Mouse (Mus musculus) CD4-positive, CD25-positive, alpha-beta regulatory T cell (primary cell): ENCODE results near the gene Nop2. TPM values are rescaled to one million over a fixed set of nuclear protein-coding genes. Genes with fewer than 3 reads are reported as not detected.

Experiments used
- polyA plus RNA-seq: library from polyadenylated mRNA; unstranded; fragments of 100-300 nt; shearing (Covaris generic); gene quantifications from one replicate; pipeline ENCODE4 v1.2.1, GENCODE M21; 2017

Gene Nop2
- polyA plus RNA-seq = 54.0 TPM

GRCm38 (mm10) chr6:125131302-125132156, at the start of gene Nop2:
Nop2 (plus strand) TSS chr6:125131909.

GRCm38 (mm10) chr6:125095391-125096278, 36.1 kb upstream of the Nop2 start, which contains the start of gene Chd4:
Chd4 (plus strand) TSS chr6:125095981.

GRCm38 (mm10) chr6:125145001-125145400, 13.3 kb downstream of the Nop2 start, which contains the start of gene Iffo1:
Iffo1 (plus strand) TSS chr6:125145241.

GRCm38 (mm10) chr6:125166051-125166751, 34.5 kb downstream of the Nop2 start, which contains the start of gene Gapdh:
Gapdh (minus strand) TSS chr6:125166467.

GRCm38 (mm10) chr6:125191332-125192015, 59.8 kb downstream of the Nop2 start, which contains the start of the genes Ncapd2 and Mrpl51:
Ncapd2 (minus strand) TSS chr6:125191701.
Mrpl51 (plus strand) TSS chr6:125191801.

Other genes with a start within 250 kb of the Nop2 start
- gene Cd4, start 243.7 kb upstream of the Nop2 start, polyA plus RNA-seq = 401 TPM
- 3.4 TPM for gene Lag3, start 220.2 kb upstream of the Nop2 start, polyA plus RNA-seq
- gene Ptms, start 211.8 kb upstream of the Nop2 start, polyA plus RNA-seq = 36.6 TPM
- 200 TPM for gene Mlf2, start 200.5 kb upstream of the Nop2 start, polyA plus RNA-seq
- gene Cops7a, start 166.4 kb upstream of the Nop2 start, polyA plus RNA-seq = 84.6 TPM
- gene Pianp, start 135.2 kb upstream of the Nop2 start, polyA plus RNA-seq = 0.48 TPM
- gene Zfp384, start 122.8 kb upstream of the Nop2 start, polyA plus RNA-seq = 73.2 TPM
- gene Ing4, start 92.1 kb upstream of the Nop2 start, polyA plus RNA-seq = 98.8 TPM
- 18.6 TPM for gene Acrbp, start 82.2 kb upstream of the Nop2 start, polyA plus RNA-seq
- 22.7 TPM for gene Lpar5, start 64.0 kb upstream of the Nop2 start, polyA plus RNA-seq
- gene Chd4, start 35.9 kb upstream of the Nop2 start, polyA plus RNA-seq = 61.1 TPM
- gene Iffo1, start 13.3 kb downstream of the Nop2 start, polyA plus RNA-seq = 24.0 TPM
- gene Gapdh, start 34.6 kb downstream of the Nop2 start, polyA plus RNA-seq = 231 TPM
- gene Ncapd2, start 59.8 kb downstream of the Nop2 start, polyA plus RNA-seq = 23.5 TPM
- 89.7 TPM for gene Mrpl51, start 59.9 kb downstream of the Nop2 start, polyA plus RNA-seq
- gene Vamp1, start 83.6 kb downstream of the Nop2 start, polyA plus RNA-seq = 56.3 TPM
- gene Tapbpl, start 100.0 kb downstream of the Nop2 start, polyA plus RNA-seq = 105 TPM
- gene Cd27, start 105.1 kb downstream of the Nop2 start, polyA plus RNA-seq = 602 TPM
- 1.3 TPM for gene Tuba3a, start 154.1 kb downstream of the Nop2 start, polyA plus RNA-seq
- 0.17 TPM for gene Ltbr, start 182.0 kb downstream of the Nop2 start, polyA plus RNA-seq
- gene Scnn1a, start 188.8 kb downstream of the Nop2 start, polyA plus RNA-seq = 0.22 TPM
- 40.9 TPM for gene Tnfrsf1a, start 217.5 kb downstream of the Nop2 start, polyA plus RNA-seq
- gene Plekhg6, start 248.9 kb downstream of the Nop2 start, polyA plus RNA-seq = 0.12 TPM